Mouse (Mus musculus) liver, postnatal 0 days (tissue): ENCODE data around the gene Med12l. TPM values are rescaled to one million over a fixed set of nuclear protein-coding genes. Genes with fewer than 3 reads are reported as not detected.
"Not testable (repeated sequence)": the region's sequence is repeated elsewhere in the genome, so short reads cannot be mapped to it uniquely, and the experiment has no call there.

Source experiments
- ATAC-seq: fragments of 200-750 bp; cut with Nextera tagmentation; 2 replicates; pipeline ENCODE4 v1.8.0; 2017; ENCODE audit warnings: mild to moderate bottlenecking, moderate library complexity
- DNase-seq: peaks from one replicate; pipeline ENCODE4 v3.0.0-alpha.2; 2016
- H3K27ac ChIP-seq: fragments of 300-500 bp; sonication (generic); 2 replicates; pipeline ENCODE4 v1.5.1; 2014; ENCODE audit warnings: antibody characterized with exemption, moderate library complexity, mild to moderate bottlenecking, low read depth
- H3K27me3 ChIP-seq: fragments of 300-500 bp; sonication (generic); 2 replicates; pipeline ENCODE4 v1.6.1; 2014; ENCODE audit warnings: low read length, control low read depth, mixed read lengths; ENCODE audit not compliant: insufficient read depth
- H3K36me3 ChIP-seq: fragments of 300-500 bp; sonication (generic); replicated peaks from 2 replicates; pipeline ENCODE4 v1.6.1; 2014; ENCODE audit warnings: mild to moderate bottlenecking, control low read depth, low read length, moderate library complexity, mixed read lengths; ENCODE audit not compliant: insufficient read depth
- H3K4me1 ChIP-seq: fragments of 300-500 bp; sonication (generic); 2 replicates; pipeline ENCODE4 v1.6.1; 2014; ENCODE audit warnings: antibody characterized with exemption, mild to moderate bottlenecking, control low read depth; ENCODE audit not compliant: insufficient read depth
- H3K4me2 ChIP-seq: fragments of 300-500 bp; sonication (generic); 2 replicates; pipeline ENCODE4 v1.6.1; 2014; ENCODE audit warnings: low read depth, mild to moderate bottlenecking, low read length, moderate library complexity, mixed read lengths
- H3K4me3 ChIP-seq: fragments of 300-500 bp; sonication (generic); 2 replicates; pipeline ENCODE4 v1.5.1; 2014; ENCODE audit warnings: low read depth, low read length
- H3K9ac ChIP-seq: fragments of 300-500 bp; sonication (generic); replicated peaks from 2 replicates; pipeline ENCODE4 v1.6.1; 2014; ENCODE audit warnings: mild to moderate bottlenecking, moderate library complexity
- H3K9me3 ChIP-seq: fragments of 300-500 bp; sonication (generic); 2 replicates; pipeline ENCODE4 v1.6.1; 2016; ENCODE audit warnings: mild to moderate bottlenecking, control low read depth, low read length, mixed read lengths
- CTCF ChIP-seq: sonication (generic); IDR thresholded peaks from 2 replicates; pipeline ENCODE4 v1.5.1; 2016; ENCODE audit warnings: antibody characterized with exemption, low read depth
- EP300 ChIP-seq: IDR thresholded peaks from 2 replicates; pipeline ENCODE4 v1.6.1; 2016; ENCODE audit warnings: antibody characterized with exemption, low read depth, mild to moderate bottlenecking
- WGBS: fragments of 180-500 bp; shearing (Covaris S2); extraction: QIAGEN DNeasy Blood & Tissue Kit; methylation state at CpG from one replicate; pipeline ENCODE4 v1.1.7; 2014; ENCODE audit not compliant: insufficient replicate concordance; 5-methylcytosine and 5-hydroxymethylcytosine counted together
- polyA plus RNA-seq: library from polyadenylated mRNA; unstranded; fragments of >200 nt; fragmentation: Nextera tagmentation; extraction: Ambion mirVana; gene quantifications from 2 replicates; pipeline ENCODE4 v1.2.1, GENCODE M21; 2015

Med12l gene
- polyA plus RNA-seq, 1 experiment from 2014 or later = 0.67 TPM

- Histone ChIP-seq H3K27ac (no peak overlapping the region), H3K9ac (no peak overlapping the region), H3K4me2 (no peak overlapping the region), H3K4me1 (peaks cover 8% of the 10 kb centered on the region), H3K9me3 (no peaks in the 10 kb centered on the region), H3K27me3 (no peaks in the 10 kb centered on the region), H3K36me3 (0 out of 2 replicates have a peak, but pooled peaks cover 10% of the 10 kb centered on the region), H3K4me3 (no peak overlapping the region)
- 66% methylated on average over 3 of the region's 3 CpGs for WGBS
- no peak for ATAC-seq
- DNase-seq = no peak
- no peak for TF ChIP-seq CTCF
- no peak for TF ChIP-seq EP300
Measured at GRCm38 (mm10) chr3:59111944-59112343, 106.3 kb downstream of the Med12l start.

GRCm38 (mm10) chr3:59113291-59113690, 107.7 kb downstream of the Med12l start:
- H3K4me1 ChIP-seq, H3K36me3 ChIP-seq, H3K27me3 ChIP-seq, H3K4me3 ChIP-seq, ATAC-seq, H3K4me2 ChIP-seq, H3K27ac ChIP-seq, H3K9ac ChIP-seq, H3K9me3 ChIP-seq, DNase-seq: not testable (repeated sequence)
- WGBS = 80% methylated on average over 4 of the region's 4 CpGs

GRCm38 (mm10) chr3:59113973-59114517, 108.4 kb downstream of the Med12l start:
- no peak overlapping the region for H3K27ac ChIP-seq
- no peaks in the 10 kb centered on the region for H3K27me3 ChIP-seq
- no peak overlapping the region for H3K4me3 ChIP-seq
- H3K4me2 ChIP-seq = no peak overlapping the region
- DNase-seq = no peak
- H3K9ac ChIP-seq = no peak overlapping the region
- peaks cover 8% of the 10 kb centered on the region for H3K4me1 ChIP-seq
- 0 out of 2 replicates have a peak, but pooled peaks cover 10% of the 10 kb centered on the region for H3K36me3 ChIP-seq
- ATAC-seq = peak; percentile 70
- no peaks in the 10 kb centered on the region for H3K9me3 ChIP-seq
- WGBS = 18% methylated on average over 8 of the region's 8 CpGs
- TF ChIP-seq EP300 (peak; percentile 77), CTCF (no peak)

- no peak for DNase-seq
- 62% methylated on average over 7 of the region's 7 CpGs for WGBS
- no peak overlapping the region for H3K9ac ChIP-seq
- H3K27me3 ChIP-seq = no peaks in the 10 kb centered on the region
- H3K36me3 ChIP-seq = no peaks in the 10 kb centered on the region
- ATAC-seq = no peak
- H3K4me1 ChIP-seq = peaks cover 13% of the 10 kb centered on the region
- H3K9me3 ChIP-seq = no peaks in the 10 kb centered on the region
- no peak overlapping the region for H3K27ac ChIP-seq
- TF ChIP-seq CTCF (no peak), EP300 (no peak)
- H3K4me2 ChIP-seq = no peak overlapping the region
- no peak overlapping the region for H3K4me3 ChIP-seq
Measured at GRCm38 (mm10) chr3:59121067-59121730, 115.6 kb downstream of the Med12l start.

- Histone ChIP-seq H3K4me2 (no peak overlapping the region), H3K4me1 (peaks cover 13% of the 10 kb centered on the region), H3K4me3 (no peak overlapping the region), H3K9me3 (no peaks in the 10 kb centered on the region), H3K27me3 (no peaks in the 10 kb centered on the region), H3K36me3 (no peaks in the 10 kb centered on the region), H3K9ac (no peak overlapping the region), H3K27ac (no peak overlapping the region)
- DNase-seq (no peak), ATAC-seq (no peak)
- TF ChIP-seq CTCF = no peak
- no peak for TF ChIP-seq EP300
- 55% methylated on average over 7 of the region's 7 CpGs for WGBS
Measured at GRCm38 (mm10) chr3:59121780-59122449, 116.3 kb downstream of the Med12l start.

GRCm38 (mm10) chr3:59125022-59125421, 119.4 kb downstream of the Med12l start:
- no peak overlapping the region for H3K4me2 ChIP-seq
- no peak for ATAC-seq

More at GRCm38 (mm10) chr3:59125022-59125421, 119.4 kb downstream of the Med12l start:
- peaks cover 13% of the 10 kb centered on the region for H3K4me1 ChIP-seq
- 0 out of 2 replicates have a peak overlapping the region, but pooled peaks have one; percentile 5 for H3K9ac ChIP-seq
- H3K9me3 ChIP-seq = no peaks in the 10 kb centered on the region
- TF ChIP-seq EP300 (no peak), CTCF (no peak)
- no peak for DNase-seq
- 55% methylated on average over 5 of the region's 5 CpGs for WGBS
- no peaks in the 10 kb centered on the region for H3K36me3 ChIP-seq
- H3K27ac ChIP-seq = no peak overlapping the region
- no peak overlapping the region for H3K4me3 ChIP-seq
- no peaks in the 10 kb centered on the region for H3K27me3 ChIP-seq
